Mouse (Mus musculus) neural tube, embryonic 14.5 days (tissue): ENCODE results near the gene Stum. TPM values are rescaled to one million over a fixed set of nuclear protein-coding genes. Genes with fewer than 3 reads are reported as not detected.

Source experiments
- ATAC-seq: fragments of 200-750 bp; cut with Nextera tagmentation; 2 replicates; pipeline ENCODE4 v1.8.0; 2017; ENCODE audit warnings: low read depth, mild to moderate bottlenecking, moderate TSS enrichment, moderate library complexity
- H3K27ac ChIP-seq: fragments of 300-500 bp; sonication (generic); 2 replicates; pipeline ENCODE4 v1.5.1; 2014; ENCODE audit warnings: low read depth, mild to moderate bottlenecking, control low read depth, low read length, moderate library complexity, mixed read lengths
- H3K27me3 ChIP-seq: fragments of 300-500 bp; sonication (generic); 2 replicates; pipeline ENCODE4 v1.6.1; 2014; ENCODE audit warnings: low read length; ENCODE audit not compliant: control insufficient read depth, insufficient read depth
- H3K36me3 ChIP-seq: fragments of 300-500 bp; sonication (generic); 2 replicates; pipeline ENCODE4 v1.6.1; 2014; ENCODE audit warnings: low read length, mixed read lengths; ENCODE audit not compliant: control insufficient read depth, insufficient read depth
- H3K4me1 ChIP-seq: fragments of 300-500 bp; sonication (generic); 2 replicates; pipeline ENCODE4 v1.6.1; 2014; ENCODE audit warnings: low read length; ENCODE audit not compliant: control insufficient read depth, insufficient read depth
- H3K4me2 ChIP-seq: fragments of 300-500 bp; sonication (generic); 2 replicates; pipeline ENCODE4 v1.6.1; 2014; ENCODE audit warnings: mild to moderate bottlenecking, low read depth, low read length, control low read depth
- H3K4me3 ChIP-seq: fragments of 300-500 bp; sonication (generic); 2 replicates; pipeline ENCODE4 v1.5.1; 2014; ENCODE audit warnings: low read depth, low read length, control low read depth, mixed read lengths
- H3K9ac ChIP-seq: fragments of 300-500 bp; sonication (generic); replicated peaks from 2 replicates; pipeline ENCODE4 v1.6.1; 2014; ENCODE audit warnings: low read depth, mild to moderate bottlenecking, control low read depth, low read length, mixed read lengths
- H3K9me3 ChIP-seq: fragments of 300-500 bp; sonication (generic); 2 replicates; pipeline ENCODE4 v1.6.1; 2016; ENCODE audit warnings: low read length; ENCODE audit not compliant: control insufficient read depth
- WGBS: fragments of 180-500 bp; shearing (Covaris S2); extraction: QIAGEN DNeasy Blood & Tissue Kit; methylation state at CpG from one replicate; pipeline ENCODE4 v1.1.7; 2014; 5-methylcytosine and 5-hydroxymethylcytosine counted together
- polyA plus RNA-seq: library from polyadenylated mRNA; unstranded; fragments of >200 nt; fragmentation: Nextera tagmentation; extraction: Ambion mirVana; gene quantifications from 2 replicates; pipeline ENCODE4 v1.2.1, GENCODE M21; 2014

Stum gene
- 19.5 and 27.7 TPM in 2 replicates for polyA plus RNA-seq

- ATAC-seq = peak; percentile 80
- H3K27me3 ChIP-seq = peaks cover 7% of the 10 kb centered on the region
- H3K9me3 ChIP-seq = no peaks in the 10 kb centered on the region
- H3K9ac ChIP-seq = peak within 1 kb of the TSS; percentile 64
- peak within 1 kb of the TSS; percentile 50 for H3K4me3 ChIP-seq
- no peaks in the 10 kb centered on the region for H3K36me3 ChIP-seq
- 3% methylated on average over 34 of the region's 40 CpGs for WGBS
- peak within 1 kb of the TSS; percentile 34; the same call in 1 of the 2 replicates for H3K27ac ChIP-seq
- peak within 1 kb of the TSS; percentile 84 for H3K4me2 ChIP-seq
- no peaks in the 10 kb centered on the region for H3K4me1 ChIP-seq
Observed at GRCm38 (mm10) chr1:180483399-180484291, at the start of gene Stum. Gene Stum, minus strand, starts transcription at chr1:180483504.

- Histone ChIP-seq H3K36me3 (no peaks in the 10 kb centered on the region), H3K4me1 (no peaks in the 10 kb centered on the region), H3K4me3 (no peak overlapping the region), H3K9me3 (0 out of 2 replicates have a peak, but pooled peaks cover 2% of the 10 kb centered on the region), H3K4me2 (no peak overlapping the region), H3K27ac (no peak overlapping the region), H3K27me3 (no peaks in the 10 kb centered on the region), H3K9ac (no peak overlapping the region)
- WGBS = 93% methylated on average over 11 of the region's 11 CpGs
- ATAC-seq = no peak
Observed at GRCm38 (mm10) chr1:180532671-180533070, 49.4 kb upstream of the Stum start.

- no peaks in the 10 kb centered on the region for H3K4me1 ChIP-seq
- H3K9ac ChIP-seq = no peak overlapping the region
- no peak for ATAC-seq
- no peaks in the 10 kb centered on the region for H3K36me3 ChIP-seq
- 0 out of 2 replicates have a peak, but pooled peaks cover 2% of the 10 kb centered on the region for H3K9me3 ChIP-seq
- H3K27me3 ChIP-seq = no peaks in the 10 kb centered on the region
- H3K27ac ChIP-seq = no peak overlapping the region
- no peak overlapping the region for H3K4me3 ChIP-seq
- no peak overlapping the region for H3K4me2 ChIP-seq
- 57% methylated on average over 8 of the region's 8 CpGs for WGBS
Observed at GRCm38 (mm10) chr1:180530457-180531263, 47.4 kb upstream of the Stum start.

GRCm38 (mm10) chr1:180529847-180530246 lies 46.5 kb upstream of the Stum start:
- H3K27ac ChIP-seq = no peak overlapping the region
- ATAC-seq = no peak

GRCm38 (mm10) chr1:180525301-180525700 lies 42.0 kb upstream of the Stum start:
- H3K4me2 ChIP-seq = no peak overlapping the region
- ATAC-seq = no peak

More at GRCm38 (mm10) chr1:180529847-180530246, 46.5 kb upstream of the Stum start:
- Histone ChIP-seq H3K27me3 (no peaks in the 10 kb centered on the region), H3K9me3 (0 out of 2 replicates have a peak, but pooled peaks cover 2% of the 10 kb centered on the region), H3K4me2 (no peak overlapping the region), H3K4me1 (no peaks in the 10 kb centered on the region), H3K4me3 (no peak overlapping the region), H3K36me3 (no peaks in the 10 kb centered on the region), H3K9ac (no peak overlapping the region)
- WGBS = 97% methylated on average over 7 of the region's 7 CpGs

GRCm38 (mm10) chr1:180523320-180523719 lies 40.0 kb upstream of the Stum start:
- Histone ChIP-seq H3K27me3 (no peaks in the 10 kb centered on the region), H3K36me3 (no peaks in the 10 kb centered on the region), H3K9ac (no peak overlapping the region), H3K4me1 (no peaks in the 10 kb centered on the region), H3K4me2 (no peak overlapping the region), H3K27ac (no peak overlapping the region), H3K4me3 (no peak overlapping the region), H3K9me3 (no peaks in the 10 kb centered on the region)
- no peak for ATAC-seq
- 80% methylated on average over 2 of the region's 2 CpGs for WGBS

More at GRCm38 (mm10) chr1:180525301-180525700, 42.0 kb upstream of the Stum start:
- no peaks in the 10 kb centered on the region for H3K36me3 ChIP-seq
- H3K27ac ChIP-seq = no peak overlapping the region
- H3K4me1 ChIP-seq = no peaks in the 10 kb centered on the region
- H3K4me3 ChIP-seq = no peak overlapping the region
- H3K9me3 ChIP-seq = no peaks in the 10 kb centered on the region
- H3K9ac ChIP-seq = no peak overlapping the region
- H3K27me3 ChIP-seq = no peaks in the 10 kb centered on the region
- WGBS = 74% methylated on average over 1 of the region's 1 CpGs

- WGBS = 31% methylated on average over 7 of the region's 7 CpGs
- H3K36me3 ChIP-seq = no peaks in the 10 kb centered on the region
- no peak overlapping the region for H3K27ac ChIP-seq
- no peaks in the 10 kb centered on the region for H3K27me3 ChIP-seq
- ATAC-seq = no peak
- H3K4me3 ChIP-seq = no peak overlapping the region
- H3K9me3 ChIP-seq = no peaks in the 10 kb centered on the region
- no peak overlapping the region for H3K4me2 ChIP-seq
- no peaks in the 10 kb centered on the region for H3K4me1 ChIP-seq
- no peak overlapping the region for H3K9ac ChIP-seq
Observed at GRCm38 (mm10) chr1:180520190-180520589, 36.9 kb upstream of the Stum start.

GRCm38 (mm10) chr1:180519520-180519919 lies 36.2 kb upstream of the Stum start:
- 93% methylated on average over 8 of the region's 8 CpGs for WGBS
- Histone ChIP-seq H3K9me3 (no peaks in the 10 kb centered on the region), H3K4me3 (no peak overlapping the region), H3K4me2 (no peak overlapping the region), H3K4me1 (no peaks in the 10 kb centered on the region), H3K36me3 (no peaks in the 10 kb centered on the region), H3K27ac (no peak overlapping the region), H3K27me3 (no peaks in the 10 kb centered on the region), H3K9ac (no peak overlapping the region)
- ATAC-seq = no peak
